Mouse (Mus musculus): ENCODE results near the gene Col3a1.

The Col3a1 gene

GRCm38 (mm10) chr1:45381866-45382265, 70.5 kb downstream of the Col3a1 start:
- DNase-seq (ENCODE audit: low spot score in 2 of 2): no peak
